Mouse (Mus musculus) stomach, postnatal 0 days (tissue): ENCODE measurements at regions not wholly inside any gene's neighbourhood (a gene's known extent, or its start where the extent isn't known, plus 50 kb on each side); places are given as distances from the start of the nearest gene placed in this dataset.

Experiments used
- CTCF ChIP-seq: IDR thresholded peaks from 2 replicates; pipeline ENCODE4 v1.5.1; 2016; ENCODE audit warnings: antibody characterized with exemption, low read depth, mild to moderate bottlenecking, moderate library complexity
- EP300 ChIP-seq: optimal IDR thresholded peaks from 2 replicates; pipeline ENCODE3; 2016; ENCODE audit warnings: antibody characterized with exemption

GRCm38 (mm10) chr8:10812060-10812670 lies 196.1 kb downstream of the Irs2 start:
- TF ChIP-seq EP300 (no peak), CTCF (peak; percentile 21; the same call in 1 of the 2 replicates)
